Mouse (Mus musculus) intestine, embryonic 15.5 days (tissue): ENCODE results near the gene Pias4. TPM values are rescaled to one million over a fixed set of nuclear protein-coding genes. Genes with fewer than 3 reads are reported as not detected.
"Not testable (repeated sequence)": the region's sequence is repeated elsewhere in the genome, so short reads cannot be mapped to it uniquely, and the experiment has no call there.

Source experiments
- ATAC-seq: fragments of 200-750 bp; cut with Nextera tagmentation; 2 replicates; pipeline ENCODE4 v1.8.0; 2017; ENCODE audit warnings: moderate TSS enrichment, moderate library complexity
- H3K27ac ChIP-seq: fragments of 300-500 bp; sonication (generic); 2 replicates; pipeline ENCODE4 v1.5.1; 2015; ENCODE audit warnings: mild to moderate bottlenecking, inconsistent platforms
- H3K27me3 ChIP-seq: fragments of 300-500 bp; sonication (generic); replicated peaks from 2 replicates; pipeline ENCODE4 v1.6.1; 2015; ENCODE audit warnings: inconsistent platforms
- H3K36me3 ChIP-seq: fragments of 300-500 bp; sonication (generic); 2 replicates; pipeline ENCODE4 v1.6.1; 2015; ENCODE audit warnings: inconsistent platforms
- H3K4me1 ChIP-seq: fragments of 300-500 bp; sonication (generic); replicated peaks from 2 replicates; pipeline ENCODE4 v1.6.1; 2015; ENCODE audit warnings: inconsistent platforms
- H3K4me2 ChIP-seq: fragments of 300-500 bp; sonication (generic); replicated peaks from 2 replicates; pipeline ENCODE4 v1.6.1; 2015; ENCODE audit warnings: mild to moderate bottlenecking, inconsistent platforms
- H3K4me3 ChIP-seq: fragments of 300-500 bp; sonication (generic); replicated peaks from 2 replicates; pipeline ENCODE4 v1.5.1; 2015; ENCODE audit warnings: inconsistent platforms
- H3K9ac ChIP-seq: fragments of 300-500 bp; sonication (generic); 2 replicates; pipeline ENCODE4 v1.6.1; 2015; ENCODE audit warnings: inconsistent platforms
- H3K9me3 ChIP-seq: fragments of 300-500 bp; sonication (generic); 2 replicates; pipeline ENCODE4 v1.6.1; 2016; ENCODE audit warnings: inconsistent platforms
- WGBS: fragments of 180-500 bp; shearing (Covaris S2); methylation state at CpG from one replicate; pipeline ENCODE4 v1.1.7; 2015; 5-methylcytosine and 5-hydroxymethylcytosine counted together
- polyA plus RNA-seq: library from polyadenylated mRNA; unstranded; fragments of >200 nt; fragmentation: Nextera tagmentation; extraction: Ambion mirVana; gene quantifications from 2 replicates; pipeline ENCODE4 v1.2.1, GENCODE M21; 2015

Gene Pias4
- polyA plus RNA-seq, 1 experiment from 2014 or later, result 47.2 TPM

- Histone ChIP-seq H3K4me1 (peaks cover 43% of the 10 kb centered on the region), H3K4me2 (peak within 1 kb of the TSS; percentile 92), H3K27ac (peak within 1 kb of the TSS; percentile 88), H3K36me3 (peaks cover 41% of the 10 kb centered on the region), H3K27me3 (no peaks in the 10 kb centered on the region), H3K4me3 (peak within 1 kb of the TSS; percentile 97), H3K9ac (peak within 1 kb of the TSS; percentile 94), H3K9me3 (no peaks in the 10 kb centered on the region)
- peak; percentile 86 for ATAC-seq
- WGBS, result under 1% methylated on average over 77 of the region's 77 CpGs
These were observed 8.9 kb upstream of the Pias4 start, which contains the start of gene Eef2 for GRCm38 (mm10) chr10:81176466-81177271. Gene Eef2 (plus strand): TSS chr10:81176631.

GRCm38 (mm10) chr10:81175936-81176465 lies 8.3 kb upstream of the Pias4 start:
- H3K4me1 ChIP-seq, result peaks cover 39% of the 10 kb centered on the region
- H3K27ac ChIP-seq, result peak overlapping the region; percentile 81
- ATAC-seq, result peak; percentile 29
- H3K36me3 ChIP-seq, result peaks cover 34% of the 10 kb centered on the region
- H3K4me3 ChIP-seq, result peak overlapping the region; percentile 97
- peak overlapping the region; percentile 55 for H3K4me2 ChIP-seq
- H3K9me3 ChIP-seq, result no peaks in the 10 kb centered on the region
- no peaks in the 10 kb centered on the region for H3K27me3 ChIP-seq
- 4% methylated on average over 13 of the region's 13 CpGs for WGBS
- peak overlapping the region; percentile 32; the same call in 1 of the 2 replicates for H3K9ac ChIP-seq

- not testable (repeated sequence) for H3K9ac ChIP-seq, H3K27me3 ChIP-seq, ATAC-seq, H3K9me3 ChIP-seq
- Histone ChIP-seq H3K36me3 (peaks cover 27% of the 10 kb centered on the region), H3K4me2 (peak overlapping the region; percentile 59), H3K4me1 (peaks cover 39% of the 10 kb centered on the region), H3K4me3 (peak overlapping the region; percentile 28; the same call in 1 of the 2 replicates), H3K27ac (peak overlapping the region; percentile 81)
- WGBS, result 13% methylated on average over 4 of the region's 4 CpGs
These were observed 7.6 kb upstream of the Pias4 start for GRCm38 (mm10) chr10:81175345-81175701.

DNA sequence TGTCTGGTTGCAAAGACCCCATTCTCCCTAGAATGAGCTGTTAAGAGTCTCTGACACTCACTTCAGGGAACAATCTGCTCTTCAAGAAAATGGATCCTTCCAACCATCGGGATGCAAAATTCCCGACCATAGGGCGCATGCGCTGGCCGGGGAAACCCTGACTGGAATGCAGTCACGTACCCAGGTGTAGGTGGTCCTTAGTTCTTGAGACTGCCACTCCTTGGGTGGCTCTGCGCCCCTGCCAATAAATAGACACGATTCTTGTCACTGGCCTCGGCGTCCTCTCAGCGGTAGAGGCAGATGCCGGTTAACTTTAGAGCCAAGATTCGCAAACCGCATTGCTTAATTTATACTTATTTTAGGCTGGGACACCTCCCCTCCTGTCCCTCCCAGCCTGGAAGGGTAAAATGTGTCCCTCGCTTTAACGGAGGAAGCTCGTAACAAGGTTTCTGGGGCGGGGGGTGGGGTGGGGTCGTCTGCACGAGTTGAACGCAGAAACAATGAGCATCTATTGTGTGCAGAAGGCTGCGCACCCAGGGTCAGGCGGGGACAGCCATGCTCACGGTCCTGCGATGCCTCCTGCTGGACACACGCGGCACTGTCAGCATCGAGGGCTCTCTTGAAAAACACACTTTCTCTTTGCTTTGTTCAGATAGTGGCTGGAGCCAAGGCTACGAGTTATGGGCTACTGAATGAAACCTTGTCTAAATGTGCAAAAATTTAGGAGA lies 7.1 kb upstream of the Pias4 start:
- peak; percentile 58 for ATAC-seq
- H3K9me3 ChIP-seq, result no peaks in the 10 kb centered on the region
- H3K27me3 ChIP-seq, result no peaks in the 10 kb centered on the region
- peak overlapping the region; percentile 59 for H3K4me2 ChIP-seq
- H3K27ac ChIP-seq, result peak overlapping the region; percentile 81
- H3K36me3 ChIP-seq, result peaks cover 22% of the 10 kb centered on the region
- peak overlapping the region; percentile 28 for H3K4me3 ChIP-seq
- peak overlapping the region; percentile 16; the same call in 1 of the 2 replicates for H3K9ac ChIP-seq
- H3K4me1 ChIP-seq, result peaks cover 39% of the 10 kb centered on the region
- 4% methylated on average over 29 of the region's 29 CpGs for WGBS

- WGBS, result 3% methylated on average over 21 of the region's 21 CpGs
- peak overlapping the region; percentile 75 for H3K27ac ChIP-seq
- H3K27me3 ChIP-seq, result no peaks in the 10 kb centered on the region
- no peak overlapping the region for H3K9ac ChIP-seq
- H3K4me3 ChIP-seq, result no peak overlapping the region
- 0 out of 2 replicates have a peak, but pooled peaks have one; percentile 13 for ATAC-seq
- H3K36me3 ChIP-seq, result peaks cover 6% of the 10 kb centered on the region
- H3K4me1 ChIP-seq, result peaks cover 33% of the 10 kb centered on the region
- H3K4me2 ChIP-seq, result peak overlapping the region; percentile 33
- H3K9me3 ChIP-seq, result no peaks in the 10 kb centered on the region
These were observed 5.4 kb upstream of the Pias4 start for GRCm38 (mm10) chr10:81173132-81173531.

GRCm38 (mm10) chr10:81169411-81169900 lies 1.7 kb upstream of the Pias4 start:
- H3K4me3 ChIP-seq, H3K9ac ChIP-seq, H3K36me3 ChIP-seq, H3K27me3 ChIP-seq, H3K9me3 ChIP-seq: not testable (repeated sequence)
- WGBS, result 29% methylated on average over 14 of the region's 14 CpGs
- peak; percentile 29; the same call in 1 of the 2 replicates for ATAC-seq
- Histone ChIP-seq H3K27ac (peak overlapping the region; percentile 48; the same call in 1 of the 2 replicates), H3K4me1 (peaks cover 27% of the 10 kb centered on the region), H3K4me2 (0 out of 2 replicates have a peak overlapping the region, but pooled peaks have one; percentile 89)

DNA sequence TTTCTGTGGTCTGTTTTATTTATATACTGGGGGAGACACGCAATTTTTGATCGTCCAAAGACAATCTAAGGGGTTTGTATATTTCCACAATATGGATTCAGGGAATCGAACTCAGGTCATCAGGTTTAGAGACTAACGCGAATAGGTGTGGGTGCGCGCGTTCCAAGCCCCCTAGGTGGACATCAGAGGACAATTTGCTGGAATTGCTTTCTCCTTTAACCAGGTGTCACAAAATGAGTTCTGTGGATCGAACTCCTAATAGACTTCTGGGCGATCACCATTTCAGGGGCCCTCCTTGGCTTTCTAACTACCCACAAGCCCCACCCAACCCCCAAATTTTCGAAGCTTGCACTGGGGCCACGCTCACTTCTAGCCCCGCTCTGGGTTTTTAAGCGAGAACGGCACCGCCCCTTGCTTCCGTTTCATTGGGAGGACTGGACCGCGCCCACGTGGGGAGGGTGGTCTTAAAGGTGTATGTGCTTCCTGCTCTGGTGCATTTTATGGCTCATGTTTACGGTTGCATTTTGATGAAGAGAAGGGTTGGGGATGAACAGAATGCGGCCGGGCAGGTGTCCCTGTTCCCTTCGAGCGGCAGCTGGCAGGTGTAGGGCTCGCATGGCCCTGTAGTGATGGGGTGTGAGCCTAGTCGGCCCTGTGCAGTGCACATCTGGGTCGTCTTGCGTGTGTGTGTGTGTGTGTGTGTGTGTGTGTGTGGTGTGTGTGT lies 960 bp upstream of the Pias4 start:
- Histone ChIP-seq H3K36me3 (peaks cover 6% of the 10 kb centered on the region; the same call in 1 of the 2 replicates), H3K4me1 (peaks cover 23% of the 10 kb centered on the region), H3K4me3 (peak overlapping the region; percentile 72), H3K4me2 (peak overlapping the region; percentile 89), H3K9ac (peak overlapping the region; percentile 54), H3K27ac (peak overlapping the region; percentile 84), H3K27me3 (no peaks in the 10 kb centered on the region), H3K9me3 (no peaks in the 10 kb centered on the region)
- peak; percentile 50 for ATAC-seq
- WGBS, result 1% methylated on average over 29 of the region's 29 CpGs

- 10% methylated on average over 5 of the region's 5 CpGs for WGBS
- H3K4me3 ChIP-seq, result peak overlapping the region; percentile 72
- peaks cover 18% of the 10 kb centered on the region for H3K4me1 ChIP-seq
- H3K36me3 ChIP-seq, result peaks cover 10% of the 10 kb centered on the region; the same call in 1 of the 2 replicates
- H3K27ac ChIP-seq, result peak overlapping the region; percentile 84
- ATAC-seq, result peak; percentile 60
- H3K27me3 ChIP-seq, result no peaks in the 10 kb centered on the region
- H3K9me3 ChIP-seq, result no peaks in the 10 kb centered on the region
- peak overlapping the region; percentile 89 for H3K4me2 ChIP-seq
- H3K9ac ChIP-seq, result peak overlapping the region; percentile 54
These were observed 336 bp upstream of the Pias4 start for GRCm38 (mm10) chr10:81168087-81168431.

GRCm38 (mm10) chr10:81165118-81165517 lies 2.6 kb downstream of the Pias4 start:
- H3K4me3 ChIP-seq, result no peak overlapping the region
- peaks cover 23% of the 10 kb centered on the region for H3K4me1 ChIP-seq
- no peak for ATAC-seq
- no peak overlapping the region for H3K9ac ChIP-seq
- no peak overlapping the region for H3K27ac ChIP-seq
- H3K27me3 ChIP-seq, result no peaks in the 10 kb centered on the region
- peaks cover 27% of the 10 kb centered on the region for H3K36me3 ChIP-seq
- 67% methylated on average over 8 of the region's 8 CpGs for WGBS
- H3K9me3 ChIP-seq, result no peaks in the 10 kb centered on the region
- H3K4me2 ChIP-seq, result no peak overlapping the region

GRCm38 (mm10) chr10:81162318-81162652 lies 5.4 kb downstream of the Pias4 start:
- no peak for ATAC-seq

GRCm38 (mm10) chr10:81161602-81162317 lies 6.0 kb downstream of the Pias4 start:
- peaks cover 35% of the 10 kb centered on the region for H3K36me3 ChIP-seq
- H3K27ac ChIP-seq, result no peak overlapping the region
- H3K9ac ChIP-seq, result no peak overlapping the region
- ATAC-seq, result no peak
- peaks cover 21% of the 10 kb centered on the region for H3K4me1 ChIP-seq
- 66% methylated on average over 8 of the region's 8 CpGs for WGBS
- H3K27me3 ChIP-seq, result no peaks in the 10 kb centered on the region
- no peak overlapping the region for H3K4me2 ChIP-seq
- no peak overlapping the region for H3K4me3 ChIP-seq
- H3K9me3 ChIP-seq, result no peaks in the 10 kb centered on the region

More at GRCm38 (mm10) chr10:81162318-81162652, 5.4 kb downstream of the Pias4 start:
- 60% methylated on average over 2 of the region's 2 CpGs for WGBS
- Histone ChIP-seq H3K4me3 (no peak overlapping the region), H3K27me3 (no peaks in the 10 kb centered on the region), H3K9ac (no peak overlapping the region), H3K27ac (no peak overlapping the region), H3K36me3 (peaks cover 29% of the 10 kb centered on the region), H3K4me2 (no peak overlapping the region), H3K4me1 (peaks cover 24% of the 10 kb centered on the region), H3K9me3 (no peaks in the 10 kb centered on the region)
